Mouse (Mus musculus) hindbrain, embryonic 14.5 days (tissue): Measurements from ENCODE around the gene Fermt1. TPM values are rescaled to one million over a fixed set of nuclear protein-coding genes. Genes with fewer than 3 reads are reported as not detected.

Experiments used
- ATAC-seq: fragments of 200-750 bp; cut with Nextera tagmentation; 2 replicates; pipeline ENCODE4 v1.8.0; 2017; ENCODE audit warnings: moderate number of reproducible peaks, mild to moderate bottlenecking, moderate TSS enrichment, moderate library complexity; ENCODE audit not compliant: low FRiP score
- DNase-seq: peaks from one replicate; pipeline ENCODE4 v3.0.0-alpha.2; 2015; ENCODE audit warnings: low spot score
- H3K27ac ChIP-seq: fragments of 300-500 bp; sonication (generic); 2 replicates; pipeline ENCODE4 v1.5.1; 2014; ENCODE audit warnings: mild to moderate bottlenecking, moderate library complexity
- H3K27me3 ChIP-seq: fragments of 300-500 bp; sonication (generic); 2 replicates; pipeline ENCODE4 v1.6.1; 2014; ENCODE audit warnings: mild to moderate bottlenecking, low read length, mixed read lengths; ENCODE audit not compliant: control insufficient read depth, insufficient read depth
- H3K36me3 ChIP-seq: fragments of 300-500 bp; sonication (generic); replicated peaks from 2 replicates; pipeline ENCODE4 v1.6.1; 2014; ENCODE audit not compliant: control insufficient read depth, insufficient read depth
- H3K4me1 ChIP-seq: fragments of 300-500 bp; sonication (generic); replicated peaks from 2 replicates; pipeline ENCODE4 v1.6.1; 2014; ENCODE audit warnings: antibody characterized with exemption, low read length, mixed read lengths; ENCODE audit not compliant: control insufficient read depth, insufficient read depth
- H3K4me2 ChIP-seq: fragments of 300-500 bp; sonication (generic); replicated peaks from 2 replicates; pipeline ENCODE4 v1.6.1; 2014; ENCODE audit warnings: mild to moderate bottlenecking, moderate library complexity
- H3K4me3 ChIP-seq: fragments of 300-500 bp; sonication (generic); replicated peaks from 2 replicates; pipeline ENCODE4 v1.5.1; 2014; ENCODE audit warnings: mild to moderate bottlenecking, low read length
- H3K9ac ChIP-seq: fragments of 300-500 bp; sonication (generic); 2 replicates; pipeline ENCODE4 v1.6.1; 2014
- H3K9me3 ChIP-seq: fragments of 300-500 bp; sonication (generic); 2 replicates; pipeline ENCODE4 v1.6.1; 2016; ENCODE audit warnings: low read length; ENCODE audit not compliant: control insufficient read depth
- WGBS: fragments of 180-500 bp; shearing (Covaris S2); extraction: QIAGEN DNeasy Blood & Tissue Kit; methylation state at CpG from one replicate; pipeline ENCODE4 v1.1.7; 2014; 5-methylcytosine and 5-hydroxymethylcytosine counted together
- polyA plus RNA-seq: library from polyadenylated mRNA; unstranded; fragments of >200 nt; fragmentation: Nextera tagmentation; extraction: Ambion mirVana; gene quantifications from 2 replicates; pipeline ENCODE4 v1.2.1, GENCODE M21; 2014

Fermt1 gene
- polyA plus RNA-seq, 1 experiment from 2014 or later, result not detected

GRCm38 (mm10) chr2:132946976-132947375 lies 1.3 kb upstream of the Fermt1 start:
- no peaks in the 10 kb centered on the region for H3K36me3 ChIP-seq
- no peak overlapping the region for H3K4me2 ChIP-seq
- ATAC-seq (no peak), DNase-seq (no peak)
- peaks cover 54% of the 10 kb centered on the region for H3K27me3 ChIP-seq
- peaks cover 14% of the 10 kb centered on the region; the same call in 1 of the 2 replicates for H3K4me1 ChIP-seq
- no peak overlapping the region for H3K4me3 ChIP-seq
- H3K9ac ChIP-seq, result no peak overlapping the region
- no peaks in the 10 kb centered on the region for H3K9me3 ChIP-seq
- H3K27ac ChIP-seq, result no peak overlapping the region
- 81% methylated on average over 6 of the region's 6 CpGs for WGBS

DNA sequence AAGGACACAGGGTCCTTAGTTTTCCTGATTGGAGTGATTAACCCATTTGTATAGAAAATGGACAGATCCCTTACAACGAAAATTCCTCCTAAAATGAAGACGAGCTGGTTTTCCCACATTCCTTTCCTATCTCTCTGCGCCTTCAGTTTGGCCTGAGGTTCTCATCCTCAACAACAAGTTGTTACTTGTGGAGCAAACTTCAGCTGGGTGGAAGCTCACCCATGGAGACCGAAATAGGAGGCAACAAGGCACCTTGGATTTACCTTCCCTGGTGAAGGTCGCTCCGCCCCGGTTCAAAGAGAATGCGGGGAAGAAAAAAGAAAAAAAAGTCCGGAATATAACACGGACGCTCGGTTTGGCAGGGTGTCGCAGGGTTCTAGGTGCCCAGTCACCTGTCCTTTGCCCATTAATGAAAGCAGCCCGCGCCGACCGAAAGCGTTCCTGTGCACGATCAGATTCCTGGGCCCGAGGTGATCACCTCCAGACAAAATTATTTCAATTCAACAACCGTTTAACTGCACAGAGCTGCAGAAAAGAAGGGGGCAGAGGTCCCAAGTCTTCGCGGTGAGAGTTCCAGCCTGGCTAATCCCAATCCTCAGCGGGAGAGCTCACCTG lies 888 bp downstream of the Fermt1 start:
- peak overlapping the region; percentile 65 for H3K4me2 ChIP-seq
- H3K9me3 ChIP-seq, result no peaks in the 10 kb centered on the region
- no peaks in the 10 kb centered on the region for H3K36me3 ChIP-seq
- H3K4me3 ChIP-seq, result peak overlapping the region; percentile 37
- no peak for DNase-seq
- ATAC-seq, result no peak
- peak overlapping the region; percentile 44 for H3K9ac ChIP-seq
- no peak overlapping the region for H3K27ac ChIP-seq
- H3K27me3 ChIP-seq, result peaks cover 54% of the 10 kb centered on the region
- H3K4me1 ChIP-seq, result peaks cover 14% of the 10 kb centered on the region; the same call in 1 of the 2 replicates
- 8% methylated on average over 24 of the region's 24 CpGs for WGBS

DNA sequence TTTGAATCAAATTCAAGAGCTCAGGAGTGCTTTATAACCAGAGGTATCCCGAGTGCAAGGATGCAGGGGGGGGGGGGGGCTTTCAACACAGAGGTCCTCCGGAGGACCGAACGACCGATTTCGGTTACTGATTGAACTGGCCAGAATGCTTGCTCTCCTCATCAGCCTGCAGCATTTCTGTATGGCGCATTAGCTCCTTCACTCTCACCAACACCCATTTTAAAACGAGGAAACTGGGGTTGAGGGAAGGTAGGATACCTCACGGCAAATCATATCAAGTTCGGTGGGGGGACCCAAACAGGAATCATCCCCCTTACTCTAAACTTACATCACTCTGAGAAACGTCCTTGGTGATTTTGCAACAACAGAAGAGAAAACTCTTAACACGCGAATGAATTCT lies 1.7 kb downstream of the Fermt1 start:
- no peak overlapping the region for H3K4me2 ChIP-seq
- 34% methylated on average over 13 of the region's 13 CpGs for WGBS
- no peak overlapping the region for H3K27ac ChIP-seq
- DNase-seq, result no peak
- H3K9me3 ChIP-seq, result no peaks in the 10 kb centered on the region
- peaks cover 14% of the 10 kb centered on the region; the same call in 1 of the 2 replicates for H3K4me1 ChIP-seq
- H3K9ac ChIP-seq, result no peak overlapping the region
- peaks cover 54% of the 10 kb centered on the region for H3K27me3 ChIP-seq
- no peak for ATAC-seq
- no peaks in the 10 kb centered on the region for H3K36me3 ChIP-seq
- H3K4me3 ChIP-seq, result no peak overlapping the region

- H3K27me3 ChIP-seq, result peaks cover 54% of the 10 kb centered on the region
- WGBS, result 49% methylated on average over 9 of the region's 9 CpGs
- H3K4me3 ChIP-seq, result no peak overlapping the region
- no peak overlapping the region for H3K27ac ChIP-seq
- H3K9me3 ChIP-seq, result no peaks in the 10 kb centered on the region
- DNase-seq (no peak), ATAC-seq (no peak)
- H3K9ac ChIP-seq, result no peak overlapping the region
- H3K36me3 ChIP-seq, result no peaks in the 10 kb centered on the region
- no peak overlapping the region for H3K4me2 ChIP-seq
- peaks cover 14% of the 10 kb centered on the region; the same call in 1 of the 2 replicates for H3K4me1 ChIP-seq
Measured at GRCm38 (mm10) chr2:132943596-132943995, 2.1 kb downstream of the Fermt1 start.

DNA sequence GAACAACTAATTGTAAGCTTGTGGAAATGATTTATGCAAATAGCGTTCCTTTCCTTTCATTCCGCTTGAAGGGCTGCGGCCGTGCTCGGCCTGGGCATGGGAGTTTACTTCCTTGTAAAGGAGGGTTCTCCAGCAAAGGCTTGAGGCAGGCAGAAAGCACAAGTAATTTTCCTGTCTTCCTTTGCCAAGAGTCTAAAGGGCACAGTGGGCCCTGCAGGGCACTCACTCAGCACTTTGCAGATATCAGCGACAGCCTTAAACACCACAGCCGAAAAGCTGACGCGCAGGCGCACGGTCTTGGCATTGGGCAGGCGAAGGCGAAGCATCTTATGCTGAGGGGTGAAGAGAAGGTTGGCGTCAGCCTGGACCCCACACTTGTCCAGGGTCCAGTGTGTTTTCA lies 6.7 kb downstream of the Fermt1 start:
- Histone ChIP-seq H3K4me1 (no peaks in the 10 kb centered on the region), H3K4me3 (no peak overlapping the region), H3K9me3 (no peaks in the 10 kb centered on the region), H3K27ac (no peak overlapping the region), H3K4me2 (no peak overlapping the region), H3K36me3 (no peaks in the 10 kb centered on the region), H3K9ac (no peak overlapping the region), H3K27me3 (peaks cover 15% of the 10 kb centered on the region)
- DNase-seq (no peak), ATAC-seq (no peak)
- 82% methylated on average over 14 of the region's 14 CpGs for WGBS

DNA sequence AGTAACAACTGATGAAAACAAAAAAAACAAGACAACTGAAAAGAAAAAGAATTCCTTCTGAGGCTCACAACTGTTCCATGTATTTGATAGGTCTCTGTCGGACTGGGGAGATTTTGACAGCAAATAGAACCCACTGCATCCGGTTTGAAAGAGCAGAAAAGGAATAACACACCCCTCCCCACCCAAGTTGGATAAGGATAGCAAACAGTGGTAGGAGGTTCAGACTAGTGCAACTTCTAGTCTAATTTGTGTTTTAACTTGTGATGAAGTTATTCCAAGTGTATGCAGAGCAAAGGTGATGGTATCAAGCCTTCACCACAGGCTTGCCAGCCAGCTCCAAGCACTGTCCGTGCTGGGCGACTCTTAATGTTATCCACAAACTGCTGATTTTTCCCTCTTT lies 9.5 kb downstream of the Fermt1 start:
- no peak for DNase-seq
- WGBS, result 85% methylated on average over 4 of the region's 4 CpGs

GRCm38 (mm10) chr2:132934711-132935110 lies 11.0 kb downstream of the Fermt1 start:
- DNase-seq, result no peak
- H3K4me1 ChIP-seq, result no peaks in the 10 kb centered on the region
- H3K27me3 ChIP-seq, result no peaks in the 10 kb centered on the region
- no peak overlapping the region for H3K27ac ChIP-seq
- no peaks in the 10 kb centered on the region for H3K9me3 ChIP-seq
- ATAC-seq, result no peak
- H3K4me3 ChIP-seq, result no peak overlapping the region
- no peaks in the 10 kb centered on the region for H3K36me3 ChIP-seq
- no peak overlapping the region for H3K4me2 ChIP-seq
- H3K9ac ChIP-seq, result no peak overlapping the region
- WGBS, result 94% methylated on average over 4 of the region's 4 CpGs

More for the DNA sequence above, 9.5 kb downstream of the Fermt1 start:
- Histone ChIP-seq H3K27me3 (no peaks in the 10 kb centered on the region), H3K27ac (no peak overlapping the region), H3K4me3 (no peak overlapping the region), H3K4me2 (no peak overlapping the region), H3K36me3 (no peaks in the 10 kb centered on the region), H3K9me3 (no peaks in the 10 kb centered on the region), H3K9ac (no peak overlapping the region), H3K4me1 (no peaks in the 10 kb centered on the region)
- no peak for ATAC-seq

- no peak overlapping the region for H3K9ac ChIP-seq
- H3K27ac ChIP-seq, result no peak overlapping the region
- H3K4me2 ChIP-seq, result no peak overlapping the region
- no peak overlapping the region for H3K4me3 ChIP-seq
- 89% methylated on average over 2 of the region's 2 CpGs for WGBS
- H3K4me1 ChIP-seq, result no peaks in the 10 kb centered on the region
- no peaks in the 10 kb centered on the region for H3K9me3 ChIP-seq
- no peaks in the 10 kb centered on the region for H3K36me3 ChIP-seq
- DNase-seq (no peak), ATAC-seq (no peak)
- no peaks in the 10 kb centered on the region for H3K27me3 ChIP-seq
Measured at GRCm38 (mm10) chr2:132934142-132934541, 11.6 kb downstream of the Fermt1 start.

DNA sequence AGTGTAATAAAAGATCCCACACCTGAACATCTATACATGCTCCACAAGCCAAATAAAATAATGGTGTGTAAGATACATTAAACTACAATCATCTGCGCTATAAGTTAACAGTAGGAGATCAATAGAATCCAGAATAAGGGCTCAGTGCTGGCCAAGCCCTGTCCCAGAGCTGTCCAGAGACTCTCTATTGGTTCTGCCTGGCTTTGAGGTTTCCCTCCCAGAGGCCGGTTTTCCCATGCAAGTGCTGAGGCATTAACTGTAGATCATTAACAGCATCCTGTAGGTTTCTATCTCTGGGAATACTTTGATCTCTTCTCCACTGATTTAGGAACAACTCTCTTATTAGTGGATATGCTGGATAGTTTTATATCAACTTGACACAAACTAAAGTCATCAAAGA lies 16.7 kb downstream of the Fermt1 start:
- H3K4me3 ChIP-seq, result no peak overlapping the region
- DNase-seq, result no peak
- no peak overlapping the region for H3K27ac ChIP-seq
- ATAC-seq, result no peak
- no peaks in the 10 kb centered on the region for H3K4me1 ChIP-seq
- no peaks in the 10 kb centered on the region for H3K36me3 ChIP-seq
- H3K9ac ChIP-seq, result no peak overlapping the region
- 84% methylated on average over 2 of the region's 2 CpGs for WGBS
- H3K4me2 ChIP-seq, result no peak overlapping the region
- H3K27me3 ChIP-seq, result no peaks in the 10 kb centered on the region
- no peaks in the 10 kb centered on the region for H3K9me3 ChIP-seq

- Histone ChIP-seq H3K9me3 (no peaks in the 10 kb centered on the region), H3K4me2 (no peak overlapping the region), H3K4me1 (no peaks in the 10 kb centered on the region), H3K4me3 (no peak overlapping the region), H3K27ac (no peak overlapping the region), H3K9ac (no peak overlapping the region), H3K27me3 (no peaks in the 10 kb centered on the region), H3K36me3 (no peaks in the 10 kb centered on the region)
- no peak for ATAC-seq
- WGBS, result 56% methylated on average over 2 of the region's 2 CpGs
- no peak for DNase-seq
Measured at GRCm38 (mm10) chr2:132927871-132928270, 17.8 kb downstream of the Fermt1 start.
